Mouse (Mus musculus) liver, adult 2 months (tissue): ENCODE measurements around the gene Mrrf.

ENCODE experiments used
- CTCF ChIP-seq: fragments of 200-500 bp; IDR thresholded peaks from 2 replicates; pipeline ENCODE4 v1.5.1; 2011; ENCODE audit warnings: low read depth, low read length, control low read depth
- POLR2A ChIP-seq: fragments of 200-500 bp; IDR thresholded peaks from 2 replicates; pipeline ENCODE4 v1.6.1; 2011; ENCODE audit warnings: low read length, control low read depth; ENCODE audit not compliant: insufficient read depth; ENCODE audit errors: extremely low read depth

DNA sequence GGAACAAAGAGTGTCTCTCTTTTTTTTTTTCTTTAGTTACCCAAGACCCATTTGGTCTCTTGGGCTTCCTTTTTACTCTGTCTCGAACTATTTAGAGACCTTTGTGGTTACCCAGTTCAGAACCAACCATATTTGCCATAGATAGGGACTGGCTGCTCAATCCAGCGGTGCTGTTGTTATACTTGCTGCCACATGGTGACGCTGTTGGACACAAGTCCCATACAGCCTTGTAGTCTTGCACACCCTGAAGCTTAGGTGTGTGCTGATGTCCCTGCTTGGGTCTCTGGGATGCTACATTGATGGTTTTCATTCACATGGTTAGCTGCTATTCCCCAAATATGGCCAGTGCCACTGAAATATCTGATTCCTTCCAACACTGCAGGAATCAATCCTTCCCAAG is 102.3 kb downstream of the Mrrf start:
- TF ChIP-seq CTCF (no peak; the same call in 1 of the 2 replicates), POLR2A (no peak)
